Mouse (Mus musculus): ENCODE data around the gene Mafb. TPM values are rescaled to one million over a fixed set of nuclear protein-coding genes. Genes with fewer than 3 reads are reported as not detected.

Gene Mafb
- polyA plus RNA-seq, 1 experiment from 2014 or later = 20.0 TPM

GRCm38 (mm10) chr2:160388596-160388995 lies 21.7 kb upstream of the Mafb start:
- H3K9ac ChIP-seq (ENCODE audit: low read depth, low read length) = no peak overlapping the region
- no peak overlapping the region for H3K4me3 ChIP-seq (ENCODE audit: low read length)
- H3K36me3 ChIP-seq (ENCODE audit: control insufficient read depth, insufficient read depth, low read length) = no peaks in the 10 kb centered on the region
- no peak overlapping the region for H3K4me2 ChIP-seq (ENCODE audit: low read length)
- H3K27ac ChIP-seq (ENCODE audit: low read depth, low read length) = no peak overlapping the region
- no peak for ATAC-seq
- WGBS = 15% methylated on average over 5 of the region's 5 CpGs
- H3K4me1 ChIP-seq (ENCODE audit: control insufficient read depth, insufficient read depth, low read depth, low read length) = no peaks in the 10 kb centered on the region; the same call in 1 of the 2 replicates
- H3K9me3 ChIP-seq (ENCODE audit: control insufficient read depth, low read length) = no peaks in the 10 kb centered on the region
- H3K27me3 ChIP-seq (replicated peaks; ENCODE audit: control insufficient read depth, insufficient read depth, low read length) = peaks cover 11% of the 10 kb centered on the region

GRCm38 (mm10) chr2:160383418-160383817 lies 16.6 kb upstream of the Mafb start:
- H3K9me3 ChIP-seq (ENCODE audit: control insufficient read depth, low read length) = no peaks in the 10 kb centered on the region
- peaks cover 20% of the 10 kb centered on the region for H3K27me3 ChIP-seq (replicated peaks; ENCODE audit: control insufficient read depth, insufficient read depth, low read length)
- WGBS = 53% methylated on average over 3 of the region's 3 CpGs
- H3K4me1 ChIP-seq (ENCODE audit: control insufficient read depth, insufficient read depth, low read depth, low read length) = no peaks in the 10 kb centered on the region; the same call in 1 of the 2 replicates
- no peak overlapping the region for H3K9ac ChIP-seq (ENCODE audit: low read depth, low read length)
- H3K27ac ChIP-seq (ENCODE audit: low read depth, low read length) = no peak overlapping the region
- H3K4me3 ChIP-seq (ENCODE audit: low read length) = no peak overlapping the region
- H3K4me2 ChIP-seq (ENCODE audit: low read length) = no peak overlapping the region
- no peak for ATAC-seq
- no peaks in the 10 kb centered on the region for H3K36me3 ChIP-seq (ENCODE audit: control insufficient read depth, insufficient read depth, low read length)

GRCm38 (mm10) chr2:160378271-160378670 lies 11.4 kb upstream of the Mafb start:
- Histone ChIP-seq H3K4me3 (ENCODE audit: low read length) (no peak overlapping the region), H3K27me3 (replicated peaks; ENCODE audit: control insufficient read depth, insufficient read depth, low read length) (peaks cover 31% of the 10 kb centered on the region), H3K4me1 (ENCODE audit: control insufficient read depth, insufficient read depth, low read depth, low read length) (no peaks in the 10 kb centered on the region; the same call in 1 of the 2 replicates), H3K36me3 (ENCODE audit: control insufficient read depth, insufficient read depth, low read length) (no peaks in the 10 kb centered on the region), H3K4me2 (ENCODE audit: low read length) (no peak overlapping the region), H3K9me3 (ENCODE audit: control insufficient read depth, low read length) (no peaks in the 10 kb centered on the region), H3K9ac (ENCODE audit: low read depth, low read length) (no peak overlapping the region), H3K27ac (ENCODE audit: low read depth, low read length) (no peak overlapping the region)
- ATAC-seq = no peak
- WGBS = 43% methylated on average over 4 of the region's 4 CpGs

- H3K27me3 ChIP-seq (replicated peaks; ENCODE audit: control insufficient read depth, insufficient read depth, low read length) = peaks cover 46% of the 10 kb centered on the region
- H3K4me2 ChIP-seq (ENCODE audit: low read length) = no peak overlapping the region
Measured at GRCm38 (mm10) chr2:160376236-160376635, 9.4 kb upstream of the Mafb start.

GRCm38 (mm10) chr2:160369653-160370420 lies 3.0 kb upstream of the Mafb start:
- no peak for ATAC-seq
- Histone ChIP-seq H3K27ac (ENCODE audit: low read depth, low read length) (no peak overlapping the region), H3K9me3 (ENCODE audit: control insufficient read depth, low read length) (no peaks in the 10 kb centered on the region), H3K9ac (ENCODE audit: low read depth, low read length) (no peak overlapping the region), H3K36me3 (ENCODE audit: control insufficient read depth, insufficient read depth, low read length) (no peaks in the 10 kb centered on the region), H3K27me3 (replicated peaks; ENCODE audit: control insufficient read depth, insufficient read depth, low read length) (peaks cover 67% of the 10 kb centered on the region), H3K4me2 (ENCODE audit: low read length) (no peak overlapping the region), H3K4me3 (ENCODE audit: low read length) (no peak overlapping the region), H3K4me1 (ENCODE audit: control insufficient read depth, insufficient read depth, low read depth, low read length) (peaks cover 28% of the 10 kb centered on the region)
- 4% methylated on average over 25 of the region's 25 CpGs for WGBS

More at GRCm38 (mm10) chr2:160376236-160376635, 9.4 kb upstream of the Mafb start:
- Histone ChIP-seq H3K9me3 (ENCODE audit: control insufficient read depth, low read length) (no peaks in the 10 kb centered on the region), H3K4me3 (ENCODE audit: low read length) (no peak overlapping the region), H3K27ac (ENCODE audit: low read depth, low read length) (no peak overlapping the region), H3K36me3 (ENCODE audit: control insufficient read depth, insufficient read depth, low read length) (no peaks in the 10 kb centered on the region), H3K4me1 (ENCODE audit: control insufficient read depth, insufficient read depth, low read depth, low read length) (no peaks in the 10 kb centered on the region; the same call in 1 of the 2 replicates), H3K9ac (ENCODE audit: low read depth, low read length) (no peak overlapping the region)
- WGBS = 45% methylated on average over 5 of the region's 5 CpGs
- no peak for ATAC-seq

GRCm38 (mm10) chr2:160368422-160369357 lies 1.8 kb upstream of the Mafb start:
- WGBS = under 1% methylated on average over 52 of the region's 52 CpGs
- Histone ChIP-seq H3K9me3 (ENCODE audit: control insufficient read depth, low read length) (no peaks in the 10 kb centered on the region), H3K4me2 (ENCODE audit: low read length) (peak overlapping the region; percentile 98), H3K36me3 (ENCODE audit: control insufficient read depth, insufficient read depth, low read length) (no peaks in the 10 kb centered on the region), H3K27me3 (replicated peaks; ENCODE audit: control insufficient read depth, insufficient read depth, low read length) (peaks cover 58% of the 10 kb centered on the region), H3K9ac (ENCODE audit: low read depth, low read length) (no peak overlapping the region), H3K4me3 (ENCODE audit: low read length) (peak overlapping the region; percentile 64), H3K27ac (ENCODE audit: low read depth, low read length) (no peak overlapping the region), H3K4me1 (ENCODE audit: control insufficient read depth, insufficient read depth, low read depth, low read length) (peaks cover 28% of the 10 kb centered on the region)
- ATAC-seq = no peak

GRCm38 (mm10) chr2:160367448-160368208 lies 763 bp upstream of the Mafb start:
- H3K4me2 ChIP-seq (ENCODE audit: low read length) = peak overlapping the region; percentile 98
- H3K4me3 ChIP-seq (ENCODE audit: low read length) = peak overlapping the region; percentile 64
- ATAC-seq = peak; percentile 73
- peak overlapping the region; percentile 80 for H3K27ac ChIP-seq (ENCODE audit: low read depth, low read length)
- H3K9ac ChIP-seq (ENCODE audit: low read depth, low read length) = peak overlapping the region; percentile 81
- peaks cover 28% of the 10 kb centered on the region for H3K4me1 ChIP-seq (ENCODE audit: control insufficient read depth, insufficient read depth, low read depth, low read length)
- no peaks in the 10 kb centered on the region for H3K9me3 ChIP-seq (ENCODE audit: control insufficient read depth, low read length)
- WGBS = under 1% methylated on average over 42 of the region's 45 CpGs
- peaks cover 57% of the 10 kb centered on the region for H3K27me3 ChIP-seq (replicated peaks; ENCODE audit: control insufficient read depth, insufficient read depth, low read length)
- H3K36me3 ChIP-seq (ENCODE audit: control insufficient read depth, insufficient read depth, low read length) = no peaks in the 10 kb centered on the region

GRCm38 (mm10) chr2:160366111-160366979 lies 520 bp downstream of the Mafb start:
- under 1% methylated on average over 88 of the region's 95 CpGs for WGBS
- H3K4me1 ChIP-seq (ENCODE audit: control insufficient read depth, insufficient read depth, low read depth, low read length) = peaks cover 28% of the 10 kb centered on the region

More at GRCm38 (mm10) chr2:160366111-160366979, 520 bp downstream of the Mafb start:
- ATAC-seq = no peak
- H3K27ac ChIP-seq (ENCODE audit: low read depth, low read length) = peak overlapping the region; percentile 80
- H3K4me2 ChIP-seq (ENCODE audit: low read length) = peak overlapping the region; percentile 98
- peak overlapping the region; percentile 81 for H3K9ac ChIP-seq (ENCODE audit: low read depth, low read length)
- H3K27me3 ChIP-seq (replicated peaks; ENCODE audit: control insufficient read depth, insufficient read depth, low read length) = peaks cover 55% of the 10 kb centered on the region
- no peaks in the 10 kb centered on the region for H3K9me3 ChIP-seq (ENCODE audit: control insufficient read depth, low read length)
- no peaks in the 10 kb centered on the region for H3K36me3 ChIP-seq (ENCODE audit: control insufficient read depth, insufficient read depth, low read length)
- H3K4me3 ChIP-seq (ENCODE audit: low read length) = peak overlapping the region; percentile 64

Measured in hindbrain, embryonic 16.5 days (tissue).